Mouse (Mus musculus): ENCODE data around the gene Abtb1. TPM values are rescaled to one million over a fixed set of nuclear protein-coding genes. Genes with fewer than 3 reads are reported as not detected.

The Abtb1 gene
- total and polyA plus RNA-seq, 2 experiments from 2014 or later: 31.5 to 78.9 TPM

DNA sequence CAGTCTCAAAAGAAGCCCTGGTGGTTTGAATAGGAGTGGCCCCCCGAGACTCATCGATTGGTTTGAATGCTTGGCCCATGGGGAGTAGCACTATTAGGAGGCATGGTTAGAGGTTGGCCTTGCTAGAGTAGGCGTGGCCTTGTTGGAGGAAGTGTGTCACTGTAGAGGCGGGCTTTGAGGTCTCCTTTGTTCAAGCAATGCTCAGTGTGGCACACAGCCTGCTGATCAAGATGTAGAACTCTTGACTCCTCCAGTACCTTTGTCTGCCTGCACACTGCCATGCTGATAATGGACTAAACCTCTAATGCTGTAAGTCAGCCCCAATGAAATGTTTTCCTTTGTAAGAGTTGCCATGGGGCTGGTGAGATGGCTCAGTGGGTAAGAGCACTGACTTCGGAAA is 9.1 kb downstream of the Abtb1 start:
- no peak for TF ChIP-seq CTCF (IDR thresholded peaks at IDR 0.05; ENCODE audit: low read depth)
- 0 out of 2 replicates have a peak, but pooled peaks cover 1% of the 10 kb centered on the region for H3K4me1 ChIP-seq (ENCODE audit: insufficient read depth, low read length)
- 0 out of 2 replicates have a peak, but pooled peaks cover 4% of the 10 kb centered on the region for H3K27me3 ChIP-seq (ENCODE audit: insufficient read depth, low read length)
- ATAC-seq (no peak), DNase-seq (ENCODE audit: low spot score) (no peak)
- H3K4me2 ChIP-seq (ENCODE audit: low read depth, low read length): no peak overlapping the region
- H3K4me3 ChIP-seq (ENCODE audit: low read length): no peak overlapping the region
- no peak overlapping the region for H3K27ac ChIP-seq
- WGBS: 56% methylated on average over 5 of the region's 5 CpGs
- peaks cover 12% of the 10 kb centered on the region for H3K36me3 ChIP-seq (ENCODE audit: insufficient read depth, low read length)
- no peaks in the 10 kb centered on the region for H3K9me3 ChIP-seq (ENCODE audit: low read length)
- no peak overlapping the region for H3K9ac ChIP-seq (replicated peaks; ENCODE audit: low read length)

DNA sequence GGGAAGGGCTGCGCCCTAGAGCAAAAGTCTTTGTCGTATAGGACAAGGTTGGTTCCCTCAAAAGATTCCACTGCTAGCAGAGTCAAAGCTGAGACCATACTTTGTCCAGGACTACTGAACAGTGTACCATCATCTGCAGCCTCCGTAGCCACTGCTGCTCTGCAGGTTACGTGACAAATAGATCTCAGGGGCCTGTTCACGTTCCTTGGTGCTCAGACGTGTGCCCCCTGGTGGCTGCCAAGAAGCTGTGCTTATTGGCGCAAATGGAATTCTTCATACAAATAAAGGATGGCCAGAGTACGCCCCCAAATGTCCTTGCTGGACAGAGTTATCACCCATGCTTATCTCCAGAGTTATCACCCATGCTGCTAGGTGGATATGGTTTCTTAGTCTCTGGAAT is 10.3 kb downstream of the Abtb1 start:
- H3K4me3 ChIP-seq (ENCODE audit: low read length): no peak overlapping the region
- peak; percentile 94 for DNase-seq (ENCODE audit: low spot score)
- H3K9ac ChIP-seq (replicated peaks; ENCODE audit: low read length): no peak overlapping the region
- peak; percentile 68 for ATAC-seq
- no peak overlapping the region for H3K27ac ChIP-seq
- H3K4me2 ChIP-seq (ENCODE audit: low read depth, low read length): no peak overlapping the region
- peaks cover 7% of the 10 kb centered on the region for H3K36me3 ChIP-seq (ENCODE audit: insufficient read depth, low read length)
- H3K9me3 ChIP-seq (ENCODE audit: low read length): no peaks in the 10 kb centered on the region
- H3K27me3 ChIP-seq (ENCODE audit: insufficient read depth, low read length): 0 out of 2 replicates have a peak, but pooled peaks cover 4% of the 10 kb centered on the region
- WGBS: 24% methylated on average over 8 of the region's 8 CpGs
- H3K4me1 ChIP-seq (ENCODE audit: insufficient read depth, low read length): peaks cover 11% of the 10 kb centered on the region; the same call in 1 of the 2 replicates
- peak; percentile 95 for TF ChIP-seq CTCF (IDR thresholded peaks at IDR 0.05; ENCODE audit: low read depth)

- WGBS: 82% methylated on average over 6 of the region's 6 CpGs
- H3K4me1 ChIP-seq (ENCODE audit: insufficient read depth, low read length): peaks cover 11% of the 10 kb centered on the region; the same call in 1 of the 2 replicates
- no peaks in the 10 kb centered on the region for H3K36me3 ChIP-seq (ENCODE audit: insufficient read depth, low read length)
- H3K27ac ChIP-seq: no peak overlapping the region
- H3K27me3 ChIP-seq (ENCODE audit: insufficient read depth, low read length): 0 out of 2 replicates have a peak, but pooled peaks cover 4% of the 10 kb centered on the region
- no peaks in the 10 kb centered on the region for H3K9me3 ChIP-seq (ENCODE audit: low read length)
- ATAC-seq: no peak
- no peak overlapping the region for H3K4me2 ChIP-seq (ENCODE audit: low read depth, low read length)
- no peak for DNase-seq (ENCODE audit: low spot score)
- no peak overlapping the region for H3K4me3 ChIP-seq (ENCODE audit: low read length)
- H3K9ac ChIP-seq (replicated peaks; ENCODE audit: low read length): no peak overlapping the region
- no peak for TF ChIP-seq CTCF (IDR thresholded peaks at IDR 0.05; ENCODE audit: low read depth)
Measured at GRCm38 (mm10) chr6:88830112-88830702, 11.6 kb downstream of the Abtb1 start.

DNA sequence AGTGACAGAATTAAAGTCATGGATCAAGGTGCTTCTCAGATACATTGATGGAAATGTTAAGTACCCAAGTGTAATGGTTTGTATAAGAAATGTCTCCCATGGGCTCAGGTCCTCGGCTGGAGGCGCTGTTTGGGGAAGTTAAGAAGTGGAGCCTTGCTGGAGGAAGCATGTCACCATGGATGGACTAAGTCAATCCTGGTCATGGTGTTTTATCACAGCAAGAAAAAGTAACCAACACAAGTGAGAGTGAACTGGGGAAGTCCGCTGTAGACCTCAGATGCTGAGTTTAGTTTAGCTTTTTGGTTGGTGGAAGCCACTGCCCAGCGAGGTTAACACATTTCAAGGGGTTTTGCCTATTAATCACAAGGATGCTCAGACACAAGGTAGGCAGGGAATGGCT is 12.2 kb downstream of the Abtb1 start:
- WGBS: 90% methylated on average over 4 of the region's 4 CpGs
- H3K36me3 ChIP-seq (ENCODE audit: insufficient read depth, low read length): no peaks in the 10 kb centered on the region
- 0 out of 2 replicates have a peak, but pooled peaks cover 4% of the 10 kb centered on the region for H3K27me3 ChIP-seq (ENCODE audit: insufficient read depth, low read length)
- TF ChIP-seq CTCF (IDR thresholded peaks at IDR 0.05; ENCODE audit: low read depth): no peak
- ATAC-seq (no peak), DNase-seq (ENCODE audit: low spot score) (no peak)
- H3K9me3 ChIP-seq (ENCODE audit: low read length): no peaks in the 10 kb centered on the region
- no peak overlapping the region for H3K4me2 ChIP-seq (ENCODE audit: low read depth, low read length)
- no peak overlapping the region for H3K9ac ChIP-seq (replicated peaks; ENCODE audit: low read length)
- H3K27ac ChIP-seq: no peak overlapping the region
- H3K4me1 ChIP-seq (ENCODE audit: insufficient read depth, low read length): peaks cover 11% of the 10 kb centered on the region; the same call in 1 of the 2 replicates
- no peak overlapping the region for H3K4me3 ChIP-seq (ENCODE audit: low read length)

DNA sequence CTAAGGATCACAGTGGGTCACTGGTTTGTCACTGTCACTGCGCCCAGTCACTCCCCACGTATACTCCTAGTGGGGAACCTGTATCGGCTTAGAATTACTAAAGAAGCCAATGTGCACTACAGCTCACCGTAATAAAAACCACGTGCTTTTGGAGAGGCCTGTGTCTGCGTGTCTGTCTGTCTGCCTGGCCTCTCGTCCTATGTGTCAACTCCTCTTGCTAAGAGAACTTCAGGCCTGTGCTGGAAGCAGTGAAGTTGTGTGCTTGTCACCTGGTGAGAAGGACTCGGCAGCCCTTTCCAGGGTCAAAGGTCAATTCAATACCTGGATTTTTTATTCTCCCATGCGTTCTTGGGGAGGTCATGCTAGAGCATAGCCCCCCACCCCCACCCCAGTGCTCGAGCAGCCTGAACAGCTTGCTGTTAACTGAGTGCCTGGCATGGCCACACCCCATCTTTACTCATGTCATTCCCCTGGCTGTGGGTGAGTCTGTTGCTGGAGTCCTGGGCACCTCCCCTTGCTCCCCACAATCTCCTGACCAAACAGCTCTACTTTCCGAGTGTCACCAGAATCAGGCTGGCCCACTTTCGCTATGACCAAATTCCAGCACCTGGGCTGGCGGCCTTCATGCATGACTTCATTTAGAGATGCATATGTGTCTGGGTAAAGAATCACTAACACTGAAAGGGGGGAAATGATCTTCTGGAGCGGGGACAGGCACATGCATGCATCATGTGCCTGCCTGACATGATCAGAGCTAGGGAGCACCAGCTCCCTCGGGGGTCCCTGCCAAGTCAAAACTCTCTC is 13.4 kb downstream of the Abtb1 start:
- no peak overlapping the region for H3K27ac ChIP-seq
- DNase-seq (ENCODE audit: low spot score) (no peak), ATAC-seq (no peak)
- no peaks in the 10 kb centered on the region for H3K36me3 ChIP-seq (ENCODE audit: insufficient read depth, low read length)
- H3K4me3 ChIP-seq (ENCODE audit: low read length): no peak overlapping the region
- TF ChIP-seq CTCF (IDR thresholded peaks at IDR 0.05; ENCODE audit: low read depth): no peak
- H3K4me1 ChIP-seq (ENCODE audit: insufficient read depth, low read length): peaks cover 11% of the 10 kb centered on the region; the same call in 1 of the 2 replicates
- WGBS: 74% methylated on average over 15 of the region's 15 CpGs
- H3K9me3 ChIP-seq (ENCODE audit: low read length): no peaks in the 10 kb centered on the region
- no peak overlapping the region for H3K4me2 ChIP-seq (ENCODE audit: low read depth, low read length)
- H3K27me3 ChIP-seq (ENCODE audit: insufficient read depth, low read length): 0 out of 2 replicates have a peak, but pooled peaks cover 4% of the 10 kb centered on the region
- H3K9ac ChIP-seq (replicated peaks; ENCODE audit: low read length): no peak overlapping the region

DNA sequence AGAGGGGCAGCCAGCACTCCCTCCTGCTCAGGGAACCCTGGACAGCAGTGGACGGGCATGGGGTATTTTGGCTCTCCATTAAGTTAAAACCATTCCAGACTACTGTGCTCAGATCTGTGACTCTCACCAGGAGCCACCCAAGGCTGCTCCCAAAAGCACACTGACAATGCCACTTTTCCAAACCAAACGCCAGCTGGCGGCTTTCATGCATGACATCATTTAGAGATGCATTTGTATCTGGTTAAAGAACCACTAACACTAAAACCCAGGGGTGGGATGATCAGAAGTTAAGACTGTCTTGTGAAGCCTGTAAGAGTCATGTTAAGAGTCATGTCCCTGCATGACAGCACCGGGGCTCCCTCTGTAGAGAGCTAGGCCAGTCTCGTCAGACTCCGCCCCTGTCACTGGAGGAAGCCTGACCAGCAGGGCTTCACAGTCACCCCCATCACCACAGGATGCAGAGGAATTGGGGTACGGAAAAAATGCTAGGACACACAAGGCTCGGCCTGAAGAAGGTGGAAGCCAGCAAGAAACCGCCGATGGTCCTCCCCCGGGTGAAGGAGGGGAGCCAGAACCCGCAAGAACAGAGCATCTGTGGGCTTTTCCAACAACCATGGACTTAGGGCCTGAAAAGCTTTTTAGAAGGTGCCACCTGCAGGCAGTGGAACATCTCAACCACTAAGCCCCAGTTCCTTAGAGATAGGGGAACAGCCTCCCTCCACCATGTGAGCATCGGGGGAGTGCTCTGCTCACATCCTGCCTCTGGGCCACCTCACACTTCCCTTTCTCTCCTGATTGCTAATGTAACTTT is 14.2 kb downstream of the Abtb1 start:
- Histone ChIP-seq H3K9ac (replicated peaks; ENCODE audit: low read length) (no peak overlapping the region), H3K27ac (peak overlapping the region; percentile 64; the same call in 1 of the 2 replicates), H3K4me2 (ENCODE audit: low read depth, low read length) (no peak overlapping the region), H3K36me3 (ENCODE audit: insufficient read depth, low read length) (no peaks in the 10 kb centered on the region), H3K4me1 (ENCODE audit: insufficient read depth, low read length) (peaks cover 11% of the 10 kb centered on the region; the same call in 1 of the 2 replicates), H3K9me3 (ENCODE audit: low read length) (no peaks in the 10 kb centered on the region), H3K27me3 (ENCODE audit: insufficient read depth, low read length) (0 out of 2 replicates have a peak, but pooled peaks cover 4% of the 10 kb centered on the region), H3K4me3 (ENCODE audit: low read length) (no peak overlapping the region)
- WGBS: 46% methylated on average over 13 of the region's 13 CpGs
- DNase-seq (ENCODE audit: low spot score): peak; percentile 56
- peak; percentile 40 for TF ChIP-seq CTCF (IDR thresholded peaks at IDR 0.05; ENCODE audit: low read depth)
- no peak for ATAC-seq
